Mouse (Mus musculus) E14TG2a.4 (cell line): Measurements from ENCODE around the gene Gm8857.
"Not testable (repeated sequence)": the region's sequence is repeated elsewhere in the genome, so short reads cannot be mapped to it uniquely, and the experiment has no call there.

Experiments
- H3K27me3 ChIP-seq: 2 replicates; pipeline ENCODE4 v1.6.1; 2014; ENCODE audit warnings: low read length, control low read depth; ENCODE audit not compliant: insufficient read depth
- H3K36me3 ChIP-seq: 2 replicates; pipeline ENCODE4 v1.6.1; 2014; ENCODE audit warnings: low read length, control low read depth; ENCODE audit not compliant: insufficient read depth
- H3K4me1 ChIP-seq: replicated peaks from 2 replicates; pipeline ENCODE4 v1.6.1; 2014; ENCODE audit warnings: low read depth, low read length, control low read depth
- H3K4me3 ChIP-seq: replicated peaks from 2 replicates; pipeline ENCODE4 v1.5.1; 2014; ENCODE audit warnings: mild to moderate bottlenecking, low read length
- H3K9me3 ChIP-seq: 2 replicates; pipeline ENCODE4 v1.6.1; 2014; ENCODE audit warnings: low read length, control low read depth

The Gm8857 gene

DNA sequence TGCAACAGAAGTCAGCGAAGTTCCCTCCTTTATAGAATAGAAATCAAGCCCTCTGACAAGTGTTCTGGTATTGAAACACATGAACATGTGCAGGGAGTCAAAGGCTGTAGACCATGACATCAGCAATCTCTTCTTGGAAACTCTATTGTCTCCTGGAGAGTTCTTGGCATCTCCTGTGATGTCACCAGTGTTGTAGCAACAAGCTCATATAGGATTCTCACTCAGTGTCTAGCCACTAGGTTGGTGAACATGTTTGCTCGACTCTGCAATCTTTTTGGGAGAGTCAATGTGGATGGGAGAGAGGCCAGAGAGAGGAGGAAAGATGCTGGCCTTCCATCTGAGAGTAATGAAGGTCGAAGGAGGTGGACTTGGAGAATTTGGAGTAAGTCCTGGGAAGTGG lies at the start of gene Gm8857, which contains the start of gene Gm8871:
Gene Gm8857 (plus strand): TSS at position 303 of the 400 bp plus-strand sequence.
Gene Gm8871 (plus strand): TSS at position 301 of the 400 bp plus-strand sequence.
- not testable (repeated sequence) for H3K4me1 ChIP-seq

DNA sequence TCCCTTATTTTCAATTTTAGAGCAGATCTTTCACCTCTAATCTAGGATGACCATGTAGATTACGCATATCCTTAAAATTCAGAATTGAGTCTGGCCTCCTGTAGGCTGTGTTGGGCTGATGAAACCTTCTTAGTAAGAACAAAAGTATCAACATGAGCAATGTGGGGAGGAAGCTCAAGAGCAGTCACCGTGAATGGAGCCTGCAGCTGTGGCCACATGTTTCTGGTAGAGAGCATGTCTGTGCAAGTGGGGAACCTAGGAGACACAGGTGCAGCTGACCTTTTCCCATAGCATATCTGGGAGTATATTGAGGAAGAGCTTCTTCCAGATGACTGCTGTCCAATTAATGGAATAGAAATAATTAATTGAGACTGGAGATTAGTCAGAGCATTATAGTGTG lies 5.9 kb downstream of the Gm8857 start:
- not testable (repeated sequence) for H3K4me3 ChIP-seq, H3K27me3 ChIP-seq, H3K4me1 ChIP-seq, H3K36me3 ChIP-seq, H3K9me3 ChIP-seq

More for the DNA sequence above, at the start of gene Gm8857, which contains the start of gene Gm8871:
- not testable (repeated sequence) for H3K27me3 ChIP-seq, H3K36me3 ChIP-seq, H3K9me3 ChIP-seq, H3K4me3 ChIP-seq

- H3K9me3 ChIP-seq, H3K4me1 ChIP-seq, H3K27me3 ChIP-seq, H3K36me3 ChIP-seq, H3K4me3 ChIP-seq: not testable (repeated sequence)
Measured at GRCm38 (mm10) chr5:10958057-10958456, 10.4 kb downstream of the Gm8857 start.
